Mouse (Mus musculus) natural killer cell, adult 2 months (primary cell): Measurements from ENCODE around the gene Kif18b.

ENCODE experiments used
- DNase-seq, 2 experiments: peaks; one replicate each; pipeline ENCODE4 v3.0.0; 2022; ENCODE audit warnings: low spot score in 2 of 2

Kif18b gene

DNA sequence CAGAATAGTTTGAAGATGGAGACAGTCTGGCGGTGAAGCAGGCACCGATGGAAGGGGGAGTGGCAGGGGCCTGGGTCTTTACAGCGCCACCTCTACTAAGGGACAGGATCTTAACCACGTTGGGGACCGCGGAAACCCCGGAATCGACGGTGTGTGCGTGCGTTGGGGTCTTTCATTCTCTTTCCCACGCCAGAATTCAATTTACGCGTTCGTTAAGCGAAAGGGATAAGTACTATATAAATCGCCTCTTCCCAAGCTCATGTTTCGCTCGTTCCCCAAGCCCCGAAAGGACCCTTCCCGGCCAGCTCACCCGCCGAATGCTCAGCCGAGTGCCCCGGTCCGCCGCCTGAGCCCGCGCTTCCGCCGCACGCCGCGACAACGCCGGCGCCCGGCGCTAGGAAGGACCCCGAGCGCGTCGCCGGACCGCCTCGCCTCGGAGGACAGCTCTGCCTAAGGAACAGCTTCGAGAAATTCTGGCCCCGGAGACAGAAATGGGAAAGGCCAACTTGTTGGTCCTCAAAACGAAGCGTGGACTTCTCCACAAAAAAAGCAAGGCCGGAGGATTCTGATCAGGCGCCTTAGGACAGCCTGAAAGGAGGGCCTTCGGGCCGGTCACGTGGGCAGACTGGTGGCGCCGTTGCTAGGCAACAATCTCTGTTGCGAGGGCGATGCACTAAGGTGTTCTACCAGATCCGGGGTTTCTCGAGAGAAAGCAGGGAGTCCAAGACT is 44.2 kb downstream of the Kif18b start, which contains the start of the genes Eftud2 and Ccdc103:
Gene Eftud2, minus strand, starts transcription at position 401 of the 729 bp plus-strand sequence.
Gene Ccdc103, plus strand, starts transcription at position 620 of the 729 bp plus-strand sequence.
- DNase-seq, result peak; percentile 95

GRCm38 (mm10) chr11:102879558-102879957 is 45.4 kb downstream of the Kif18b start:
- DNase-seq, result no peak

DNA sequence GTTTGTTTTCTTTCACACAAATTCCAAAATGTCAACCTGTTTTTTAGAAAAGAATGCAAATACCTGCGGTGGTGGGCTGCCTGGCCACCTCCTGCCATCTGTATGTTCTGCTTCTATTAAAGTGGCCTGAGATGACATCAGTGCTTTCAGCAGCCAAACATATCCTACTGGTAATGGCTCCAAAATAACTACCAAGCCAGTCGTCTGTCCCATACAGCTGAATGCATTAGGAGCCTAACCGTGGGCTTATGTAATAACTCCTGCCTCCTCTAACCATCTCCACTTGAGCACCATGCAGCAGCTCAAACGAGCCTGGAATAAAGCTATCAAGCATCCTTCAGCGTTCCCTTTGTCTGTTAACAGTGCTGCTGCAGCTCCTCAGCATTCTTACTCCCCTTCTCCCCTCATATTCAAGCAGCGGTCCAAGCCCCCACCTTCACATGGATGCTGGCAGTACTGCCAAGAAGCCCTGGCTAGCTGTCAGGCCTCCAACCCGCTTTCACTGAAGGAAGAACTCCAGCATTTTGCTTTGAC is 50.1 kb downstream of the Kif18b start:
- DNase-seq, result no peak

DNA sequence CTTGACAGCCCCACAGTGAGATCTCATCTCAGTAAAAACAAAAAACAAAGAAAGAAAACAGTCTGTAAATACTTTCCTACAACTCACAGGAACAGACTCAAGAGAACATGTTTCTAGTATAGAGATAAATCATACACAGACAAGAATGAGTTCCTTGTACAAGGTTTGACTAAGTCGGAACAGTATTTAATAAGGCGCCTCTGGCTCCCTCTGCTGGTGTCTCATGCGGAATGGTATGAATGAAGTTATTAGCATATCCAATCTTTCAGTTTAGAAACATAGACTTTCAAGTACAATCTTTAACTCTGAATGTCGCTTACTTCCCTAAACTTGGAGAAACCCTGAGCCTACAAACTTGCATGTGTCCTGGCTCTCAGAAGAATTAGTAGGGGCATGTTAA is 60.7 kb downstream of the Kif18b start:
- peak; percentile 24 to 26 for DNase-seq

- no peak for DNase-seq
These were observed 65.0 kb downstream of the Kif18b start for GRCm38 (mm10) chr11:102859933-102860332.

GRCm38 (mm10) chr11:102858951-102859350 is 66.0 kb downstream of the Kif18b start:
- DNase-seq, result no peak

GRCm38 (mm10) chr11:102855941-102856340 is 69.0 kb downstream of the Kif18b start:
- no peak for DNase-seq
